Mouse (Mus musculus) skeletal muscle tissue, adult 2 months (tissue): ENCODE data around the gene Mob3c.

Experiments
- DNase-seq: peaks from one replicate; pipeline ENCODE4 v3.0.0-alpha.2; 2012; ENCODE audit warnings: low read depth, low spot score

The Mob3c gene

GRCm38 (mm10) chr4:115878828-115879227, 50.9 kb downstream of the Mob3c start:
- no peak for DNase-seq

- no peak for DNase-seq
Measured at GRCm38 (mm10) chr4:115881183-115881582, 53.3 kb downstream of the Mob3c start.

- no peak for DNase-seq
Measured at GRCm38 (mm10) chr4:115882195-115882594, 54.3 kb downstream of the Mob3c start.

DNA sequence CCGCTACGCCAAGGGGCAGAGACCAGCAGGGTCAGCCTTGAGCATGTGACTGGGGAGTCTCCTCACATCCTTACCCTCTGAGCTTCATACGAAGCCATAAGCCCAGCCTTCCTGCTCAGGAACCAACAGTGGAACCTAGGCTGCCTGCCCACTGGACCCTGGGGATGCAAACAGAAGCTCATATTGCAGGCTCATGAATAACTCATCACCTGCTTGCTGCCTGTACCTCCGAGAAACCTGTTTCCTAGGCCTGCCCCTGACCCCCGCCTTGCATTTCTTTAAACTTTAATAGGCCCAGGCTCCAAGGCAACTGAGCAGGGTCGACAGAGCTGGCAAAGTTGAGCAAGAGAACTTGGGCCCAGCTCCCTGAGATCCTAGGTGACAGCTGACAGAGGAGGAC, 56.1 kb downstream of the Mob3c start, which contains the start of gene Kncn:
Gene Kncn, plus strand, starts transcription at position 379 of the 400 bp plus-strand sequence.
- no peak for DNase-seq
